Mouse (Mus musculus) intestine, embryonic 15.5 days (tissue): ENCODE results near the gene Eef1g. TPM values are rescaled to one million over a fixed set of nuclear protein-coding genes. Genes with fewer than 3 reads are reported as not detected.

Experiments
- ATAC-seq: fragments of 200-750 bp; cut with Nextera tagmentation; 2 replicates; pipeline ENCODE4 v1.8.0; 2017; ENCODE audit warnings: moderate TSS enrichment, moderate library complexity
- H3K27ac ChIP-seq: fragments of 300-500 bp; sonication (generic); 2 replicates; pipeline ENCODE4 v1.5.1; 2015; ENCODE audit warnings: mild to moderate bottlenecking, inconsistent platforms
- H3K27me3 ChIP-seq: fragments of 300-500 bp; sonication (generic); replicated peaks from 2 replicates; pipeline ENCODE4 v1.6.1; 2015; ENCODE audit warnings: inconsistent platforms
- H3K36me3 ChIP-seq: fragments of 300-500 bp; sonication (generic); 2 replicates; pipeline ENCODE4 v1.6.1; 2015; ENCODE audit warnings: inconsistent platforms
- H3K4me1 ChIP-seq: fragments of 300-500 bp; sonication (generic); replicated peaks from 2 replicates; pipeline ENCODE4 v1.6.1; 2015; ENCODE audit warnings: inconsistent platforms
- H3K4me2 ChIP-seq: fragments of 300-500 bp; sonication (generic); replicated peaks from 2 replicates; pipeline ENCODE4 v1.6.1; 2015; ENCODE audit warnings: mild to moderate bottlenecking, inconsistent platforms
- H3K4me3 ChIP-seq: fragments of 300-500 bp; sonication (generic); replicated peaks from 2 replicates; pipeline ENCODE4 v1.5.1; 2015; ENCODE audit warnings: inconsistent platforms
- H3K9ac ChIP-seq: fragments of 300-500 bp; sonication (generic); 2 replicates; pipeline ENCODE4 v1.6.1; 2015; ENCODE audit warnings: inconsistent platforms
- H3K9me3 ChIP-seq: fragments of 300-500 bp; sonication (generic); 2 replicates; pipeline ENCODE4 v1.6.1; 2016; ENCODE audit warnings: inconsistent platforms
- WGBS: fragments of 180-500 bp; shearing (Covaris S2); methylation state at CpG from one replicate; pipeline ENCODE4 v1.1.7; 2015; 5-methylcytosine and 5-hydroxymethylcytosine counted together
- polyA plus RNA-seq: library from polyadenylated mRNA; unstranded; fragments of >200 nt; fragmentation: Nextera tagmentation; extraction: Ambion mirVana; gene quantifications from 2 replicates; pipeline ENCODE4 v1.2.1, GENCODE M21; 2015

Gene Eef1g
- polyA plus RNA-seq, 1 experiment from 2014 or later: 453 TPM

DNA sequence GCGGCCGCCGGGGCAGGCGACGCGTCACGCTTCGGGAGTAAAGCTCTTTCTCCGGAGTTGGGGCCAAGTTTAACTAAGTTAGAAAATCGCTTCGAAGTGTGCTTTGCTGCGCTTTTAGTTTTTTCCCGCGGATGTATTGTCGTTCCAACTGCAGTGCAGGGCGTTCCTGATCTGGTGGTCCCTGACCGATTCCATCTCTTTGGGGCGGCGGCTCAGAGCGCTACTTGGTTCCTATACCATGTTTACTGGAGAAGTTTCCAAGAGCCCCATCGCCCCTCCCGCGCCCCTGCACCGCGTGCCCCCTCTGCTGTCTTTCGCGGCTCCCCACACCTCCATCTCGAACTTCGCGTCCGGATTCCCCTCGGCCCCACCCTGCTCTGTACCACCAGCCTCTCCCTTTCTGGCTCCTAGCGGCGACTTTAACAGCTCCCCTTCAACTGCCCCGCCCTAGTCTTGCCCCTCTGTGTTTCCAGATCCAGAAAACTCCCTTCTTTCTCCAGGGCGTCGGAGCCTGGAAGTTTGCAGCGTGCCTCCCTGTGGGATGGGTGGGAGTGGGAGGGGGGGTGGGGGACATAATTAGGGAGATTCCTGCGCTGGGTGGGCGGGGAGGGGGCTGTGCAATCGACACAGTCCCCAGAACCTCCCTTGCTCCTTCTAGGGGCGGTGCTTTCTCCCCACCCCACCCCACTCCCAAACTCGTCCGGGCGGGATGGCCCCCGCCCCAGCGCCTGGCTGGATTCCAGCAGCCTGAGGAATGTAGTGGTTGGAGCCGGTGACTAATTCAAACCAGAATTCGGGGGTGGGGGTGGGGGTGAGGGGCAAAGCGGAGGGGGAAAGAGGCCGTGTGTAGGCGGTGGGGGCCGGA, 23.0 kb downstream of the Eef1g start:
- H3K9ac ChIP-seq: peak overlapping the region; percentile 78
- peak overlapping the region; percentile 81 for H3K4me3 ChIP-seq
- no peaks in the 10 kb centered on the region for H3K36me3 ChIP-seq
- peak; percentile 71 for ATAC-seq
- H3K27me3 ChIP-seq: no peaks in the 10 kb centered on the region
- H3K4me1 ChIP-seq: peaks cover 50% of the 10 kb centered on the region
- peak overlapping the region; percentile 88 for H3K4me2 ChIP-seq
- H3K27ac ChIP-seq: peak overlapping the region; percentile 96
- WGBS: under 1% methylated on average over 53 of the region's 53 CpGs
- H3K9me3 ChIP-seq: no peaks in the 10 kb centered on the region

GRCm38 (mm10) chr19:8990432-8991102, 23.7 kb downstream of the Eef1g start:
- no peaks in the 10 kb centered on the region for H3K9me3 ChIP-seq
- H3K4me3 ChIP-seq: peak overlapping the region; percentile 81
- H3K27me3 ChIP-seq: no peaks in the 10 kb centered on the region
- H3K4me1 ChIP-seq: peaks cover 54% of the 10 kb centered on the region
- 13% methylated on average over 15 of the region's 15 CpGs for WGBS
- peak overlapping the region; percentile 96 for H3K27ac ChIP-seq
- peak overlapping the region; percentile 78 for H3K9ac ChIP-seq
- peak; percentile 41 for ATAC-seq
- peak overlapping the region; percentile 88 for H3K4me2 ChIP-seq
- no peaks in the 10 kb centered on the region for H3K36me3 ChIP-seq

DNA sequence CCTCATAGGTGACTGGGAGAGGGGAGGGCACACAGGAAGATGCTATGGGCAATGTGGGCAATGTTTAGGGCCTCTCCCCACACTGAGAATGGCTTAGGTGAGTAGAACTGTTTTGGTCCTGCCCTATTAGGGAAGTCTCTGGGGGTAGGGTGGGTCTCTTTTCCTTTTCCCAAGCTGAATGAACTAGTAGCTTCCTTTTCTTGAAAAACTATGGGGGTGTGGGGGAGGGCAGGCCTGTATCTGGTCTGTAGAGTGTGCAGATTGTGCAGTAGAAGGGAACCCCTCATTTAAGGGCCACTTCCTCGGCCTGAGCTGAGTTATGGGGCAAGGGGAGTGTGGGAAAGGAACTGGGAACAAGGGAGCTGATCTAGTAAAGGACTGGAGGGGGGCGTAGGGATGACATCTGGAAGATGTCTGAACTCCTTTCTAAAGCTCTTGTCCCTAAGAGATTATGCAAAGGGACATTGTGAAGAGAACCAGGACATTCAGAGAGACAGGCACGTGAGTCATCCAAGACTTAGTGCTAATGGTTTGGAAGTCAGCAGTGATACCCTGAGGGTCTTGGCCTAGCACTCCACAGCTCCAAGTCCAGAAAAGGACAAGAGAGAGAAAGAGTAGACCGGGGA, 24.5 kb downstream of the Eef1g start:
- Histone ChIP-seq H3K27me3 (no peaks in the 10 kb centered on the region), H3K9ac (0 out of 2 replicates have a peak overlapping the region, but pooled peaks have one; percentile 6), H3K9me3 (no peaks in the 10 kb centered on the region), H3K27ac (peak overlapping the region; percentile 96), H3K36me3 (no peaks in the 10 kb centered on the region), H3K4me2 (peak overlapping the region; percentile 88), H3K4me1 (peaks cover 55% of the 10 kb centered on the region), H3K4me3 (peak overlapping the region; percentile 81)
- WGBS: 35% methylated on average over 4 of the region's 4 CpGs
- no peak for ATAC-seq

- Histone ChIP-seq H3K4me1 (peaks cover 60% of the 10 kb centered on the region), H3K36me3 (no peaks in the 10 kb centered on the region), H3K4me2 (peak overlapping the region; percentile 88), H3K9me3 (no peaks in the 10 kb centered on the region), H3K9ac (0 out of 2 replicates have a peak overlapping the region, but pooled peaks have one; percentile 6), H3K27ac (peak overlapping the region; percentile 96), H3K27me3 (no peaks in the 10 kb centered on the region), H3K4me3 (peak overlapping the region; percentile 81)
- WGBS: 60% methylated on average over 13 of the region's 13 CpGs
- no peak for ATAC-seq
Measured at GRCm38 (mm10) chr19:8991871-8992735, 25.3 kb downstream of the Eef1g start.

DNA sequence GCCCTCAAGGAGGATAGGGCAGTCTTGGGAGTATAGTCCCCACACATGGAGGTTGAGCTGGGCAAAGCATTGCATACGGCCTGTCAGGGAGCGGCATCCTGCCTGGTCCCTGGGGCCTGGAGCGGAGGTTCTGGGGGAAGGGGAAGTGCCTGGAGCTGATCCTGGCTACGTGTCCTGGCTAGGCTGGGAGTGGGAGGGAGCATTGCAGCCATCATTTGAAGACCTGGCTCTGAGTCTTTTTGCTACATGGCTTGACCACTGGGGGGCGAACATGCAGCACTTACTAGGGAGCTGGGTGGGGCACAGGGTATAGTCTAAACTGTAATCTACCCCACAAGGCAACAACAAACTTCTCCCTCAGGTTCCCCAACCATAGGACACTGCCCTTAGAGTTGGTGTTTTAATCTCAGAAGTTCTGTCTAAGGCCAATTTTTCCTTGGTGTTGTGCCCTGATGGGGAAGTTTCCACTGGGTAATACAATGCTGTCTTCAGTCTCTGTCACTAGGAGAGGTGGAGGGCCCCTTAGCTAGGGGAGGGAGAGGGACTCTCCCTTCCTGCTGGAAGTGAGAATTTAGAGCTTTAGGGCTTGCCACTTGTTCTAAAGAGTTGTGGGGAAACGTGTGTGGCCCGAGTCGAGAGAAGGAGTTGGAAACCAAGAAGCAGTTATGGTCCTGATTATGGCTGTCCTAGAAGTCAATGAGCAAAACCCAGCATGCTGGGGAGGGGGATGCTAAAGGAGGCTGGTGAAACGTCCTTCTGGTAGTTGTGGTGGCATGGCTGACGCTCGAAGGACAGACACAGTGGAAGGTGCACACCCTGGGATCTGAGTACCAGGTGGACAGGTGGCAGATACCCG, 26.2 kb downstream of the Eef1g start:
- H3K36me3 ChIP-seq: no peaks in the 10 kb centered on the region
- H3K27ac ChIP-seq: peak overlapping the region; percentile 96
- no peaks in the 10 kb centered on the region for H3K27me3 ChIP-seq
- peak overlapping the region; percentile 88 for H3K4me2 ChIP-seq
- peak overlapping the region; percentile 81; the same call in 1 of the 2 replicates for H3K4me3 ChIP-seq
- WGBS: 37% methylated on average over 12 of the region's 12 CpGs
- H3K9ac ChIP-seq: peak overlapping the region; percentile 2; the same call in 1 of the 2 replicates
- 0 out of 2 replicates have a peak, but pooled peaks have one; percentile 9 for ATAC-seq
- H3K4me1 ChIP-seq: peaks cover 64% of the 10 kb centered on the region
- no peaks in the 10 kb centered on the region for H3K9me3 ChIP-seq

DNA sequence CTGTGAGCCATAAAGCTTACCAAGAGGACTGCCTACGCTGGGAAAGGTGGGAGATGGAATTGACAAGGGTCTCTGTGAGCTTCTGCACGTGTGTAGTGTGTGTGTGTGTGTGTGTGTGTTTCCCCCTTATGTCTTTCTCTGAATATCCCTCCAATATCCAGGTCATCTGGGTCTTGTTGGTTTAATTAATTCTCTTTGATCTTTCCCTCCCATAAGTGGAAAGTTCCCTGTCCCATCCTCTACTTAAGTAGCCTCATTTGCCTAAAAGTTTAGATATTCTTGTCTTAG, 26.7 kb downstream of the Eef1g start:
- Histone ChIP-seq H3K9me3 (no peaks in the 10 kb centered on the region), H3K4me3 (no peak overlapping the region), H3K27me3 (no peaks in the 10 kb centered on the region), H3K4me1 (peaks cover 64% of the 10 kb centered on the region), H3K9ac (no peak overlapping the region; the same call in 1 of the 2 replicates), H3K27ac (no peak overlapping the region), H3K4me2 (peak overlapping the region; percentile 88), H3K36me3 (no peaks in the 10 kb centered on the region)
- WGBS: 72% methylated on average over 2 of the region's 2 CpGs
- ATAC-seq: no peak

DNA sequence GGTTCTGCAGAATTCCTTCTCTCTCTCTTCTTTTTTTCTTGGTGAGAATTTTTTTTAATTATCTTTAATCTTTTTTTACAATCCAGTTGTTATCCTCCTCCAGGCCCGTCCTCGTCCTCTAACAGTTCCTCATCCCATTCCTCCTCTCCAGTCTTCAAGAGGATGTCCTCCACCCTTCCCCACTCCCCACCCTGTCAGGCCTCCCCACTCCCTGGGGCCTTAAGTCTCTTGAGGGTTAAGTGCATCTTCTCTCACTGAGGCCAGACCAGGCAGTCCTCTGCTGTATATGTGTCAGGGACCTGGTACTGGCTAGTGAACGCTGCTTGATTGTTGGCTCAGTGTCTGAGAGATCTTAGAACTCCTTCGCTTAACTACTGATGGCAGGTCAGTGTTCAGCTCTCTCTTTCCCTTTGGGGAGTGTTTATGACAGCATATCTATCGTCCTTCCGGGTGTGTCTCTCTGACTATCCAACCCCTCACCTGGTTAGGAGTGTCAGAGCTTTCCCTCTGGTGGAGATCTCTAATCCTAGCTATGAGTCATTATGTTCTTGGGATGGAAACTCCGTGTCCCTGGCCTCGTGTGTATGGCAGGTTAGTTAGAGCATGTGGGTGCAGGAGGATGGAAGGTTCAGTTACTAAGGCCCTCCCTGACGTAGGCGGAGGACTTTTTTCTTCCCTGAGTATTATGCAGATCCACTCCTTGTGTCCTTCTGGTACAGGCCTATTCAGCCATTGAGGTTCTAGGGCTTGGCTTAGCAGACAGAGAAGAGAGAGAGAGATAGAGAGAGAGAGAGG, 28.2 kb downstream of the Eef1g start:
- Histone ChIP-seq H3K4me1 (peaks cover 67% of the 10 kb centered on the region), H3K27ac (peak overlapping the region; percentile 24; the same call in 1 of the 2 replicates), H3K4me2 (peak overlapping the region; percentile 18; the same call in 1 of the 2 replicates), H3K9me3 (no peaks in the 10 kb centered on the region), H3K27me3 (no peaks in the 10 kb centered on the region), H3K4me3 (no peak overlapping the region), H3K9ac (no peak overlapping the region), H3K36me3 (no peaks in the 10 kb centered on the region)
- WGBS: 57% methylated on average over 10 of the region's 10 CpGs
- peak; percentile 26 for ATAC-seq

- H3K36me3 ChIP-seq: peaks cover 8% of the 10 kb centered on the region
- H3K27me3 ChIP-seq: no peaks in the 10 kb centered on the region
- no peaks in the 10 kb centered on the region for H3K9me3 ChIP-seq
- WGBS: 93% methylated on average over 6 of the region's 6 CpGs
- H3K4me1 ChIP-seq: peaks cover 64% of the 10 kb centered on the region
- no peak overlapping the region for H3K4me2 ChIP-seq
- 0 out of 2 replicates have a peak overlapping the region, but pooled peaks have one; percentile 20 for H3K27ac ChIP-seq
- H3K4me3 ChIP-seq: no peak overlapping the region
- no peak for ATAC-seq
- H3K9ac ChIP-seq: no peak overlapping the region
Measured at GRCm38 (mm10) chr19:8996601-8997000, 29.8 kb downstream of the Eef1g start.

GRCm38 (mm10) chr19:8997546-8997945, 30.7 kb downstream of the Eef1g start:
- peaks cover 17% of the 10 kb centered on the region for H3K36me3 ChIP-seq
- H3K4me2 ChIP-seq: 0 out of 2 replicates have a peak overlapping the region, but pooled peaks have one; percentile 17
- peak; percentile 94 for ATAC-seq
- no peak overlapping the region for H3K9ac ChIP-seq
- no peaks in the 10 kb centered on the region for H3K27me3 ChIP-seq
- no peaks in the 10 kb centered on the region for H3K9me3 ChIP-seq
- peak overlapping the region; percentile 48; the same call in 1 of the 2 replicates for H3K27ac ChIP-seq
- 26% methylated on average over 4 of the region's 4 CpGs for WGBS
- H3K4me1 ChIP-seq: peaks cover 54% of the 10 kb centered on the region
- H3K4me3 ChIP-seq: no peak overlapping the region

- H3K9ac ChIP-seq: no peak overlapping the region
- H3K27me3 ChIP-seq: no peaks in the 10 kb centered on the region
- 82% methylated on average over 6 of the region's 6 CpGs for WGBS
- no peak overlapping the region for H3K4me3 ChIP-seq
- no peaks in the 10 kb centered on the region for H3K9me3 ChIP-seq
- H3K4me1 ChIP-seq: peaks cover 45% of the 10 kb centered on the region
- H3K36me3 ChIP-seq: peaks cover 27% of the 10 kb centered on the region
- no peak overlapping the region for H3K4me2 ChIP-seq
- ATAC-seq: no peak
- H3K27ac ChIP-seq: no peak overlapping the region
Measured at GRCm38 (mm10) chr19:8998546-8998945, 31.7 kb downstream of the Eef1g start.
